Mouse (Mus musculus): ENCODE data around the gene Tmem63b. TPM values are rescaled to one million over a fixed set of nuclear protein-coding genes. Genes with fewer than 3 reads are reported as not detected.

The Tmem63b gene
- polyA plus RNA-seq, 1 experiment from 2014 or later: 35.5 TPM

DNA sequence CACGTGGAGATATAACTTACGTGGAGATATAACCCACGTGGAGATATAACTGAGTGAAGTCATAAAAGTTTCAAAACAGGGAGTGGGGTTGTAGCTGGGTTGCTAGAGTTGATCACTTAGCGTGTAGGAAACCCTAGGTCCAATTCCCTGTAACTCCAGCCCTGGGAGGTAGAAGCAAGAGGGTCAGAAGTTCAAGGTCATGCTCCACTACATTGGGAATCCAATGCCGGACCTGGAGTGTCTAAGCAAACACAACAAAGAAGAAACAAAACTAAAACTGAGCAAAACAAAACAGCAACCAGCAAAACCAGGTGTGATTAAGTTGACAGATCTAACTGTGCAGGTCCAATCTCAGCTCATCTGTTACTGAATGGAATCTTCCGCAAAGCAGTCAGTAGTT is 69.0 kb downstream of the Tmem63b start:
- H3K27ac ChIP-seq (replicated peaks): no peak overlapping the region
- no peaks in the 10 kb centered on the region for H3K27me3 ChIP-seq (replicated peaks)
- no peak overlapping the region for H3K4me3 ChIP-seq
- H3K4me2 ChIP-seq: no peak overlapping the region
- ATAC-seq (ENCODE audit: extremely low read depth, insufficient number of reproducible peaks, low FRiP score, low TSS enrichment): no peak
- no peaks in the 10 kb centered on the region for H3K9me3 ChIP-seq
- WGBS: 81% methylated on average over 6 of the region's 6 CpGs
- no peak overlapping the region for H3K9ac ChIP-seq
- H3K4me1 ChIP-seq: peaks cover 19% of the 10 kb centered on the region
- H3K36me3 ChIP-seq: no peaks in the 10 kb centered on the region

DNA sequence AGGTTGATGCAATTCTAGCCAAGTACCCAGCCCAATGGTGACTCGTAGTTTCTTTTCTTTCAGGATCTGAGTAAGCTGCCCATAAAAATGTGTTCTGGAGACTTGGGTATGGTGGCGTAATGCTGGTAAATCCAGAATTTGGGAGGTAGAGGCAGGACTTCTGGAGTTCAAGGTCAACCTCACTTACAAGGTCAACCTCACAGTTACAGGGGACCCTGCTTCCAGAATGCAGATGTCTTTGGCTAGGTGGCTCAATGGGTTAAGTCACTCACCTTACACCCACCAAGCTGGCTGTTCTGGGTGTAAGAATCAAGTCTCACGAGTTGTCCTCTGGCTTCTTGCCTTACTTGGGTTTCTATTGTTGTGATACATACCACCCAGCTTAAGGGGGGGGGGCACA is 70.0 kb downstream of the Tmem63b start:
- H3K4me2 ChIP-seq: no peak overlapping the region
- H3K9me3 ChIP-seq: no peaks in the 10 kb centered on the region
- WGBS: 79% methylated on average over 3 of the region's 3 CpGs
- no peak overlapping the region for H3K9ac ChIP-seq
- no peaks in the 10 kb centered on the region for H3K36me3 ChIP-seq
- ATAC-seq (ENCODE audit: extremely low read depth, insufficient number of reproducible peaks, low FRiP score, low TSS enrichment): no peak
- H3K27ac ChIP-seq (replicated peaks): no peak overlapping the region
- H3K4me1 ChIP-seq: peaks cover 19% of the 10 kb centered on the region
- H3K27me3 ChIP-seq (replicated peaks): no peaks in the 10 kb centered on the region
- H3K4me3 ChIP-seq: no peak overlapping the region

DNA sequence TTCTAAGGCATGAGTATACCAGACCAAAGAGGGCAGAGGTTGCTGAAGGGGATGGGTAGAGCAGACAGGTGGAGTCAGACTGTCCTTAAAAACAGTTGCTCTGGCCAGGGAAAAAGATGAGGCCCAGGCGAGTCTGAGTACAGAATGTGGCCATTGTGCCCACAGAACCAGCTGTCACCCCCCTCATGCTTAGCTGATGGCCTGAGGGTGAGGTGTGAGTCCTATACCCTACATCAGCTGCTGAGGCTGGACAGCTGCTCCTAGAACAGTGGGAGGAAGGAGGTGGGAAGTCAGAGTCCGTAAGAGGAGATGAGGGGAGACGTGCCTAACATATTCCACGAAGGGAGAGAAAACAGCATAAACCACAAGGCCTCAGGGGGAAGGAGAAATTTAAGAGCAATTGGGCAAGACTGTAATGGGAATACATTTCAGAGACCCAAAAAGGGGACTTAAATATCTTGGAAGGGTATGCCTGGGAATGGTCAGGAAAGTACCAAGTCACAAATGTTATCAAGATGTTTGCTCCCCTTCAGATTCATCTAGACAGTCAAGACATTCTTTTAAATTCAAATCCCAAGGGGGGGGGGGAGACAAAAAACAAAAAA is 70.6 kb downstream of the Tmem63b start:
- WGBS: 56% methylated on average over 4 of the region's 4 CpGs
- ATAC-seq (ENCODE audit: extremely low read depth, insufficient number of reproducible peaks, low FRiP score, low TSS enrichment): no peak

DNA sequence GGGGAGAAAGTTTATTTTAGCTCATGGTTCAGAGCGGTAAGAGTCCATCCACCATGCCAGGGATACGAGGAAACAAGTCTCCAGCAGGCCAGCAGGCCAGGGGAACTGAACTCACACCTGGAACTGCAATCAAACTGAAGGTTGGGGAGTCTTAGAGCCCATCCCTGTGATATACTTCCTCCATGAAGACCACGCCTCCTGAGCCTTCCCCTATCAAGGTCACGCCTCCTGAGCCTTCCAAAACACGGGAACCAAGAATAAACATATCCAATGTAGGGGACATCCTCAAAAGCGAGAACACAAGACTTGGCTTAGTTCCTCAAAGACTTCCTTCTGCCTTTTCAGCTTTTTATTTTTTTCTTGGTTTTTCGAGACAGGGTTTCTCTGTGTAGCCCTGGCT is 73.8 kb downstream of the Tmem63b start:
- H3K4me3 ChIP-seq: no peak overlapping the region
- 82% methylated on average over 7 of the region's 7 CpGs for WGBS
- H3K9ac ChIP-seq: no peak overlapping the region
- no peaks in the 10 kb centered on the region for H3K36me3 ChIP-seq
- no peak overlapping the region for H3K27ac ChIP-seq (replicated peaks)
- H3K27me3 ChIP-seq (replicated peaks): no peaks in the 10 kb centered on the region
- H3K4me1 ChIP-seq: peaks cover 15% of the 10 kb centered on the region
- no peak for ATAC-seq (ENCODE audit: extremely low read depth, insufficient number of reproducible peaks, low FRiP score, low TSS enrichment)
- no peak overlapping the region for H3K4me2 ChIP-seq
- H3K9me3 ChIP-seq: no peaks in the 10 kb centered on the region

More for the DNA sequence above, 70.6 kb downstream of the Tmem63b start:
- Histone ChIP-seq H3K36me3 (no peaks in the 10 kb centered on the region), H3K27ac (replicated peaks) (no peak overlapping the region), H3K4me2 (no peak overlapping the region), H3K4me1 (peaks cover 21% of the 10 kb centered on the region), H3K9ac (no peak overlapping the region), H3K4me3 (no peak overlapping the region), H3K9me3 (no peaks in the 10 kb centered on the region), H3K27me3 (replicated peaks) (no peaks in the 10 kb centered on the region)

DNA sequence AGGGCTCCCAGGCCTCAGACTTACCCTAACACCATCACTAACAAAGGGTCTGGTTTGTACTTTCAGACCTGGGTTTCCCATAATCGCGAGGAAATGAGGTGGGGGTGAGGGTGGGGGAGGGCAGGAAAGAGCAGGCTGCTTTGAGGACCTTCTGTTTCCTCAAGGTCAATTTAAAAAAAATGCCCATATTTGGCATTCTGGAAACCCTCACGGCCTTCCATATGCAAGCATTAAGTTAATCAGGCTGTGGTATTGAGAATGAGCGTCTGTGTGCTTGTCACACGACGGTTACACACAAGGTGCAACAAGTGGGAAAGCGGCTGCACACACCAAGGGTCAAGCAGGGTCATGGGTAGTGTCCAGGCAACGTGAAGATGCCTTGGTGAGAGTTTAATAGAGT is 74.7 kb downstream of the Tmem63b start:
- no peak for ATAC-seq (ENCODE audit: extremely low read depth, insufficient number of reproducible peaks, low FRiP score, low TSS enrichment)
- no peaks in the 10 kb centered on the region for H3K9me3 ChIP-seq
- peaks cover 15% of the 10 kb centered on the region for H3K4me1 ChIP-seq
- H3K27me3 ChIP-seq (replicated peaks): no peaks in the 10 kb centered on the region
- H3K27ac ChIP-seq (replicated peaks): no peak overlapping the region
- H3K4me3 ChIP-seq: no peak overlapping the region
- no peak overlapping the region for H3K4me2 ChIP-seq
- no peaks in the 10 kb centered on the region for H3K36me3 ChIP-seq
- 70% methylated on average over 8 of the region's 8 CpGs for WGBS
- no peak overlapping the region for H3K9ac ChIP-seq

Other genes with a start within 250 kb of the Tmem63b start
- gene Spats1, start 211.5 kb downstream of the Tmem63b start, polyA plus RNA-seq (2015; fragmentation: Nextera tagmentation; extraction: Ambion mirVana): 0.98 and 1.1 TPM in 2 replicates
- 19.8 and 22.3 TPM in 2 replicates for gene Aars2, start 180.1 kb downstream of the Tmem63b start, polyA plus RNA-seq (2015; fragmentation: Nextera tagmentation; extraction: Ambion mirVana)
- gene Tcte1, start 163.5 kb downstream of the Tmem63b start, polyA plus RNA-seq (2015; fragmentation: Nextera tagmentation; extraction: Ambion mirVana): 0.15 and 0.27 TPM in 2 replicates
- gene Tmem151b, start 137.2 kb downstream of the Tmem63b start, polyA plus RNA-seq (2015; fragmentation: Nextera tagmentation; extraction: Ambion mirVana): 1.4 and 1.6 TPM in 2 replicates
- gene Nfkbie, start 131.2 kb downstream of the Tmem63b start, polyA plus RNA-seq (2015; fragmentation: Nextera tagmentation; extraction: Ambion mirVana): 2.7 TPM in 2 replicates
- 91.8 and 94.9 TPM in 2 replicates for gene Slc35b2, start 123.0 kb downstream of the Tmem63b start, polyA plus RNA-seq (2015; fragmentation: Nextera tagmentation; extraction: Ambion mirVana)
- 1,372 and 1,500 TPM in 2 replicates for gene Hsp90ab1, start 113.6 kb downstream of the Tmem63b start, polyA plus RNA-seq (2015; fragmentation: Nextera tagmentation; extraction: Ambion mirVana)
- gene Slc29a1, start 87.3 kb downstream of the Tmem63b start, polyA plus RNA-seq (2015; fragmentation: Nextera tagmentation; extraction: Ambion mirVana): 68.8 and 83.6 TPM in 2 replicates
- 0.37 and 0.45 TPM in 2 replicates for gene Mymx, start 84.8 kb downstream of the Tmem63b start, polyA plus RNA-seq (2015; fragmentation: Nextera tagmentation; extraction: Ambion mirVana)
- 0.18 and 0.33 TPM in 2 replicates for gene Capn11, start 27.6 kb downstream of the Tmem63b start, polyA plus RNA-seq (2015; fragmentation: Nextera tagmentation; extraction: Ambion mirVana)
- gene Mrpl14, start 583 bp downstream of the Tmem63b start, polyA plus RNA-seq (2015; fragmentation: Nextera tagmentation; extraction: Ambion mirVana): 126 and 147 TPM in 2 replicates
- 0.64 and 0.84 TPM in 2 replicates for gene 1600014C23Rik, start 46.9 kb upstream of the Tmem63b start, polyA plus RNA-seq (2015; fragmentation: Nextera tagmentation; extraction: Ambion mirVana)